Mouse (Mus musculus) gastrocnemius, adult 2 months (tissue): ENCODE measurements around the gene Acvr1. TPM values are rescaled to one million over a fixed set of nuclear protein-coding genes. Genes with fewer than 3 reads are reported as not detected.

Experiments
- DNase-seq: peaks from one replicate; pipeline ENCODE4 v3.0.0; 2022
- H3K27ac ChIP-seq: fragments of 200-600 bp; 2 replicates; pipeline ENCODE4 v1.8.1; 2022; ENCODE audit warnings: mild to moderate bottlenecking
- H3K4me3 ChIP-seq: fragments of 200-600 bp; 2 replicates; pipeline ENCODE4 v1.8.1; 2022; ENCODE audit warnings: mild to moderate bottlenecking, moderate library complexity
- CTCF ChIP-seq: fragments of 200-600 bp; IDR thresholded peaks from 2 replicates; pipeline ENCODE4 v1.8.1; 2022; ENCODE audit warnings: antibody characterized with exemption, mild to moderate bottlenecking, moderate library complexity
- intact Hi-C: fragments of 180-260 bp; cut with DNase I; formaldehyde crosslinking; loops from one replicate; pipeline ENCODE4 v1.15.1; 2025
- total RNA-seq, 2 experiments: library from RNA; stranded (reverse); gene quantifications; 2 replicates each; pipeline ENCODE4 v1.2.3; 2021

Gene Acvr1
- total RNA-seq, 2 experiments from 2014 or later, result 17.6 to 23.2 TPM

GRCm38 (mm10) chr2:58480764-58481163 lies 86.2 kb downstream of the Acvr1 start:
- Histone ChIP-seq H3K4me3 (no peak overlapping the region), H3K27ac (peak overlapping the region; percentile 20; the same call in 1 of the 2 replicates)
- no peak for DNase-seq
- intact Hi-C loops, result no loop called here
- no peak for TF ChIP-seq CTCF

DNA sequence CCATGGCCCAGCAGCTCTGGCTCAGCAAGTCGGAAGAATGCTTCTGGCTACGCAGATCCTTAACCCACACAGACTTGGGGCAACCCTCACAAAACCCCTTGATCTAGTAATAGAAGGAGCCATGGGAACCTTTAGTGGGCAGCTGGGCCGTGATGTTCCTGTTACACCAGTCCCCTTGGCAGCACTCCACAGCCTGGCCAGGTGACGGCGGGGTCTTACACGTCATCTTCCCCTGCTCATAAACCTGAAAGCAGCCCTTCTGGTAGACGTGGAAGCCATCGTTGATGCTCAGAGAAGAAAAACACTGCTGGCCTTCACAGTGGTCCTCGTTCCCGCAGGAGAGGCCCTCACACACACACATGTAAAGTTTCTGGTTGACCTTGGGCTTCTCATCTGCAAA lies 87.4 kb downstream of the Acvr1 start:
- no peak for DNase-seq
- intact Hi-C loops, result loop anchor here (10.0 kb wide), 1 partner anchor 955 kb away; no protein-coding TSS in a partner anchor
- TF ChIP-seq CTCF, result no peak
- H3K27ac ChIP-seq, result no peak overlapping the region
- H3K4me3 ChIP-seq, result no peak overlapping the region

- H3K27ac ChIP-seq, result no peak overlapping the region
- H3K4me3 ChIP-seq, result no peak overlapping the region
- no peak for DNase-seq
- intact Hi-C loops, result loop anchor here (10.0 kb wide), 1 partner anchor 957 kb away; no protein-coding TSS in a partner anchor
- no peak for TF ChIP-seq CTCF
Measured at GRCm38 (mm10) chr2:58478144-58478543, 88.8 kb downstream of the Acvr1 start.

DNA sequence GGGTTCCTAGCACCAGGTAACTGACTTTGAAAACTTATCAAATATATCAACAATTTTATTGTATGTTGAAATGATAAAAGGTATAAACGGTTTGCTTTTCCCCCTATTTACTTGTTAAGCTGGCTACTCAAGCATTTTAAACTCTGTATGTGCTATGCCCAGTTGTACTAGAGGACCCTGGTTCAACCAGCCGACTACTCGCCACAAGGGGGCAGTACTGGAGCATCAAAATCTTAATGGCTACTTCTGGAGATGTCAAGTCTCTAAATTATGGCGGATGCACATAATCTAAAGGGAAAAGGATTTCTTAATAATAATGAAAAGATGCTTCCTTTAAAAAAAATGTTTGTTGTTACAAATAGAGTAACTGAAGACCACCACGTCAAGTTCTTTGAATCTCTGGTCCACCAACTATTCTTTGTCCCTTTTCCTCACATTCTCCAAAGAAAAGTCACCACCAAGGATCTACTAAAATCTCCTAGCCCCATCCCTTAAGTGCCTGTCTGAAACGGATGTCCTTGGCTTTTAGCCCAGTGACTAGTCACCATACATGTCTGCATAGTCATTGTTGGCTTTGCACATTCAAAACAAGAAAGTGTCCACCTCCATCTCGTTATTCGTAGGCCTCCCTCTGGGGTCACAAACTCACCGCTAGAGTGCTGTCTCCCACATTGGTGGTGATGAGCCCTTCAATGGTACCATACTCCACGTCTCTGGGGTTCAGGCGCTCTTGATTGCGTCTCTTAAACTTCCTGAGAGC lies 89.8 kb downstream of the Acvr1 start:
- no peak overlapping the region for H3K27ac ChIP-seq
- peak; percentile 87 for DNase-seq
- H3K4me3 ChIP-seq, result no peak overlapping the region
- intact Hi-C loops, result loop anchor here (1.0 to 10.0 kb wide), 3 partner anchors 90 to 958 kb away; partner anchors contain the start of genes Acvr1 and Upp2
- peak; percentile 89 for TF ChIP-seq CTCF

- TF ChIP-seq CTCF, result no peak
- intact Hi-C loops, result loop anchor here (10.0 kb wide), 1 partner anchor 959 kb away; no protein-coding TSS in a partner anchor
- DNase-seq, result no peak
- H3K27ac ChIP-seq, result no peak overlapping the region
- no peak overlapping the region for H3K4me3 ChIP-seq
Measured at GRCm38 (mm10) chr2:58475578-58475977, 91.4 kb downstream of the Acvr1 start.

DNA sequence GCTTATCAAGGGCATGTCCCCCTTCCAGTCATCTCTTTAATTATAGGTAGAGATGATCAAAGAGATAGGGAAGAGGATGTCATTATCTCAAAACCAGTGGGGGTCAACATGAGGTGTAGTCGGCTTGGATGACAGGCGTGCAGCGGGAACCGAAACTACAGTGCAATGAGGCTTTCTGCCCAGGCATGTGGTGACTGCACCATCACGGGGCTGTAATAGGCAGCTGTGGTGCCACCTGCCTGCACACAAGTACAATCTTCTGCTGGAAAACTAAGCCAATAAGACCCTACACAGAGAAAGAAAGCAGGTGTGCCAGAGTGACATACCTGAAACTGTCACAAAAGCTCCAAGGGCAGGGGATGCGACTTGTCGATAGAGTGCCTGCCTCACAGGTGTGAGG lies 96.7 kb downstream of the Acvr1 start:
- no peak for TF ChIP-seq CTCF
- DNase-seq, result no peak
- H3K4me3 ChIP-seq, result no peak overlapping the region
- H3K27ac ChIP-seq, result no peak overlapping the region
- intact Hi-C loops, result loop anchor here (10.0 kb wide), 1 partner anchor 965 kb away; no protein-coding TSS in a partner anchor

- DNase-seq, result no peak
Measured at GRCm38 (mm10) chr2:58469816-58470215, 97.1 kb downstream of the Acvr1 start, which contains the start of gene Gm17409. Gene Gm17409 (plus strand): TSS chr2:58470116.

GRCm38 (mm10) chr2:58458820-58459371 lies 108.1 kb downstream of the Acvr1 start:
- DNase-seq, result no peak

More at GRCm38 (mm10) chr2:58469816-58470215, 97.1 kb downstream of the Acvr1 start, which contains the start of gene Gm17409:
- Histone ChIP-seq H3K27ac (no peak within 1 kb of the TSS), H3K4me3 (no peak within 1 kb of the TSS)
- intact Hi-C loops, result loop anchor here (10.0 kb wide), 1 partner anchor 965 kb away; no protein-coding TSS in a partner anchor
- TF ChIP-seq CTCF, result no peak

DNA sequence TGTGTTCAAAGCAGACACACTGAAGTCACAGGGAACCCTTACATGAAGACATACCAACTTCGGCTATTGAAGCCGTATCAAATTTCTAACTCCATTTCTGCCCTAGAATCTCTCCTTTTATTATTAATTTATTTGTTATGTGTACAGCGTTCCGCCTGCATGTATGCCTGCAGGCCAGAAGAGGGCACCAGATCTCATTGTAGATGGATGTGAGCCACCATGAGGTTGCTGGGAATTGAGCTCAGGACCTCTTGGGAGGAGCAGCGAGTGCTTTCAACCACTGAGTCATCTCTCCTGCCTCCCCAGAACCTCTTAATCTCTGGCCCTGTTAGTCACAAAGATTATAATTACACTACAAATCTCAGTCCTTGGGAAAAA lies 109.5 kb downstream of the Acvr1 start:
- intact Hi-C loops, result loop anchor here (5.0 kb wide), 1 partner anchor 400 kb away; no protein-coding TSS in a partner anchor
- H3K27ac ChIP-seq, result no peak overlapping the region
- peak; percentile 29; the same call in 1 of the 2 replicates for TF ChIP-seq CTCF
- no peak overlapping the region for H3K4me3 ChIP-seq
- no peak for DNase-seq

More at GRCm38 (mm10) chr2:58458820-58459371, 108.1 kb downstream of the Acvr1 start:
- peak; percentile 55 for TF ChIP-seq CTCF
- H3K4me3 ChIP-seq, result no peak overlapping the region
- intact Hi-C loops, result loop anchor here (5.0 kb wide), 1 partner anchor 402 kb away; no protein-coding TSS in a partner anchor
- H3K27ac ChIP-seq, result no peak overlapping the region

- no peak overlapping the region for H3K27ac ChIP-seq
- no peak overlapping the region for H3K4me3 ChIP-seq
- TF ChIP-seq CTCF, result no peak
- DNase-seq, result no peak
- intact Hi-C loops, result loop anchor here (5.0 kb wide), 1 partner anchor 400 kb away; no protein-coding TSS in a partner anchor
Measured at GRCm38 (mm10) chr2:58456843-58457487, 110.0 kb downstream of the Acvr1 start.

GRCm38 (mm10) chr2:58454095-58454865 lies 112.7 kb downstream of the Acvr1 start:
- no peak for TF ChIP-seq CTCF
- no peak for DNase-seq
- Histone ChIP-seq H3K27ac (no peak overlapping the region), H3K4me3 (no peak overlapping the region)
- intact Hi-C loops, result no loop called here

DNA sequence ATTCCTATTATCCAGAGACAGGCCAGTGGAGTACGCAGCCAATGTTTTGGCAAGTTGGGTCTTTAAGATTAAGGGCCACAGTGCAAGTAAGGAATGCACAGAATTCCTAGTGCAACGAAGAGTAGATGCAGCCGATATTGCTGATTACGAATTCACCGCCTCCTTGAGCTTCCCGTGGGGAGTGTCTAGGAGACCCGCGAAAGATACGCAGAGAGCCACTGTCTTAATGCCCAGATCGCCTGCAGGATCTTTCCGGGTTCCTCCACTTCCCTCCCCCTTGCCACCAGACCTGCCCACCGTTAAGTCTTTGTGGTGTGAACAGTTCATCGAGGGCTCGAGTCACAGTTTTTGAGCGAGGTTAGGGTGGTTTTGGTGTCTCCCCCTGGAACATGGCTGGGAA lies 120.0 kb downstream of the Acvr1 start:
- DNase-seq, result no peak
- H3K27ac ChIP-seq, result no peak overlapping the region
- TF ChIP-seq CTCF, result no peak
- intact Hi-C loops, result no loop called here
- H3K4me3 ChIP-seq, result no peak overlapping the region
